Mouse (Mus musculus) heart, postnatal 0 days (tissue): ENCODE data around the gene Insl3.

ENCODE experiments used
- CTCF ChIP-seq: IDR thresholded peaks from 2 replicates; pipeline ENCODE4 v1.5.1; 2016; ENCODE audit warnings: antibody characterized with exemption, control low read depth, low read depth
- EP300 ChIP-seq: IDR thresholded peaks from 2 replicates; pipeline ENCODE4 v1.6.1; 2016; ENCODE audit warnings: antibody characterized with exemption, low read depth

GRCm38 (mm10) chr8:71702923-71703322 lies 13.9 kb downstream of the Insl3 start:
- no peak for TF ChIP-seq EP300
- no peak for TF ChIP-seq CTCF
